Mouse (Mus musculus) embryonic fibroblast, embryonic 13.5 days (primary cell): ENCODE measurements around the gene Hivep1.

Source experiments
- CTCF ChIP-seq: IDR thresholded peaks from 2 replicates; pipeline ENCODE4 v1.5.1; 2011; ENCODE audit warnings: mild to moderate bottlenecking, control low read depth, low read length, moderate library complexity, borderline replicate concordance; ENCODE audit not compliant: insufficient read depth
- POLR2A ChIP-seq: IDR thresholded peaks from 2 replicates; pipeline ENCODE4 v1.6.1; 2011; ENCODE audit warnings: low read depth, mild to moderate bottlenecking, control low read depth, low read length, moderate library complexity

DNA sequence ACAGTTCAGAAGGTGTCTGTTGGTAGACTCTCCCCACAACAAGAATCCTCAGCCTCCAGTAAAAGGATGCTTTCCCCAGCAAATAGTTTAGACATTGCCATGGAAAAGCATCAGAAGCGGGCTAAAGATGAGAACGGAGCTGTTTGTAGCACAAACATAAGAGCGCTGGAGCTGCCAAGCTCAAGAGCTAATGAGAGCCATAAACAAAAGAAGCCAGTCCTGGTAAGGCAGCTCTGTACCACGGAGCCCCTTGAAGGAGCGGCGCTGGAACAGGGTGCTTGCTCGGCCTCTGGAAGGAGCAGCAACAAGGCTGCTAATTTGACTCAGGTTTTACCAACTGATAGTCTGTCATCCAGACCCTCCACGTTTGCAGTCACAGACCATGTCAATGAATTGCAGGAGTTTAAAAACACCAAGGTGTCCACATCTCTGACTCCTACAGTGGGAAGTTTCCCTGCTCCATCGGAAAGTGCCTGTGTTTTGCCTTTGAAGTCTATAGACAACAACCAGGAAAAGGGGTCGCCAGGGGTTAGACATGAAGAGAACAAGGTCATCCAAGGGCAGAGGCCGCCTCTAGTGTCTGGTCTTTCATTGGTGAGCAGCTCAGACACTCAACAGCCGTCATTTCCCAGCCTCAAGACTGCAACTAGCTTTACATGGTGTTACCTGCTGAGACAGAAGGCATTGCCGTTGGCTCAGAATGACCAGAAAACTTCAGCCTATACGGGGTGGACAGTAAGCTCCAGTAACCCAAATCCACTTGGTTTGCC, 107.8 kb downstream of the Hivep1 start:
- TF ChIP-seq CTCF (no peak), POLR2A (no peak)
